Mouse (Mus musculus) liver, embryonic 16.5 days (tissue): Measurements from ENCODE around the gene Fkbp15. TPM values are rescaled to one million over a fixed set of nuclear protein-coding genes. Genes with fewer than 3 reads are reported as not detected.
"Not testable (repeated sequence)": the region's sequence is repeated elsewhere in the genome, so short reads cannot be mapped to it uniquely, and the experiment has no call there.

ENCODE experiments used
- ATAC-seq: fragments of 200-750 bp; cut with Nextera tagmentation; 2 replicates; pipeline ENCODE4 v1.8.0; 2017; ENCODE audit warnings: low read depth, mild to moderate bottlenecking, moderate number of reproducible peaks, moderate library complexity
- H3K27ac ChIP-seq: fragments of 300-500 bp; sonication (generic); 2 replicates; pipeline ENCODE4 v1.5.1; 2014; ENCODE audit warnings: mild to moderate bottlenecking, low read length
- H3K27me3 ChIP-seq: fragments of 300-500 bp; sonication (generic); 2 replicates; pipeline ENCODE4 v1.6.1; 2014; ENCODE audit warnings: low read depth, low read length, mixed read lengths; ENCODE audit not compliant: control insufficient read depth, insufficient read depth
- H3K36me3 ChIP-seq: fragments of 300-500 bp; sonication (generic); 2 replicates; pipeline ENCODE4 v1.6.1; 2014; ENCODE audit warnings: mild to moderate bottlenecking; ENCODE audit not compliant: control insufficient read depth, insufficient read depth
- H3K4me1 ChIP-seq: fragments of 300-500 bp; sonication (generic); 2 replicates; pipeline ENCODE4 v1.6.1; 2014; ENCODE audit warnings: low read depth, low read length, mixed read lengths; ENCODE audit not compliant: control insufficient read depth
- H3K4me2 ChIP-seq: fragments of 300-500 bp; sonication (generic); 2 replicates; pipeline ENCODE4 v1.6.1; 2014; ENCODE audit warnings: low read depth, low read length, mixed read lengths
- H3K4me3 ChIP-seq: fragments of 300-500 bp; sonication (generic); 2 replicates; pipeline ENCODE4 v1.5.1; 2014; ENCODE audit warnings: low read depth, mild to moderate bottlenecking, low read length
- H3K9ac ChIP-seq: fragments of 300-500 bp; sonication (generic); 2 replicates; pipeline ENCODE4 v1.6.1; 2014; ENCODE audit warnings: low read depth, low read length
- H3K9me3 ChIP-seq: fragments of 300-500 bp; sonication (generic); replicated peaks from 2 replicates; pipeline ENCODE4 v1.6.1; 2016; ENCODE audit warnings: low read length; ENCODE audit not compliant: control insufficient read depth
- WGBS: fragments of 180-500 bp; shearing (Covaris S2); extraction: QIAGEN DNeasy Blood & Tissue Kit; methylation state at CpG from one replicate; pipeline ENCODE4 v1.1.7; 2014; ENCODE audit not compliant: insufficient replicate concordance; 5-methylcytosine and 5-hydroxymethylcytosine counted together
- polyA plus RNA-seq: library from polyadenylated mRNA; unstranded; fragments of >200 nt; fragmentation: Nextera tagmentation; extraction: Ambion mirVana; gene quantifications from 2 replicates; pipeline ENCODE4 v1.2.1, GENCODE M21; 2015

The Fkbp15 gene
- polyA plus RNA-seq, 1 experiment from 2014 or later: 15.9 TPM

DNA sequence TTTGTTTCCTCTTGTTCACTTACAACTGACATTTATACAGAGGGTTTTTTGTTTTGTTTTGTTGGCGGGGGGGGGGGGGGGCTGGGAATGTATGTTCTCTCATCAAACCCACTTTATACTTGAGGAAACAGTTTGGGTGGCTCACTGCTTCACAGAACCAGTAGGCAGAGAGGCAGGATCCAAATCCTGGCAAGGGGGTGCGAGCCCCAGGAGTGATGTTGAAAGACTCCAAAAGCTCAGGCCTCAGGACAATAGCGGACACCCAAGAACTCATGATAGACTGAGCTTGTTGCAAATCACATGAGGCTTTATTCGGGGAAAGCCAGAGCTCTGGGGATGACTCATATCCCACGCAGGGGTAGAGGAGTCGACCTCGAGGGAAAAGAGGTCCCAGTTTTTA lies 94.3 kb downstream of the Fkbp15 start:
- H3K4me2 ChIP-seq, ATAC-seq, H3K36me3 ChIP-seq, H3K9me3 ChIP-seq, H3K4me3 ChIP-seq, H3K4me1 ChIP-seq, H3K27me3 ChIP-seq, H3K9ac ChIP-seq, H3K27ac ChIP-seq: not testable (repeated sequence)
- WGBS: 39% methylated on average over 7 of the region's 7 CpGs

DNA sequence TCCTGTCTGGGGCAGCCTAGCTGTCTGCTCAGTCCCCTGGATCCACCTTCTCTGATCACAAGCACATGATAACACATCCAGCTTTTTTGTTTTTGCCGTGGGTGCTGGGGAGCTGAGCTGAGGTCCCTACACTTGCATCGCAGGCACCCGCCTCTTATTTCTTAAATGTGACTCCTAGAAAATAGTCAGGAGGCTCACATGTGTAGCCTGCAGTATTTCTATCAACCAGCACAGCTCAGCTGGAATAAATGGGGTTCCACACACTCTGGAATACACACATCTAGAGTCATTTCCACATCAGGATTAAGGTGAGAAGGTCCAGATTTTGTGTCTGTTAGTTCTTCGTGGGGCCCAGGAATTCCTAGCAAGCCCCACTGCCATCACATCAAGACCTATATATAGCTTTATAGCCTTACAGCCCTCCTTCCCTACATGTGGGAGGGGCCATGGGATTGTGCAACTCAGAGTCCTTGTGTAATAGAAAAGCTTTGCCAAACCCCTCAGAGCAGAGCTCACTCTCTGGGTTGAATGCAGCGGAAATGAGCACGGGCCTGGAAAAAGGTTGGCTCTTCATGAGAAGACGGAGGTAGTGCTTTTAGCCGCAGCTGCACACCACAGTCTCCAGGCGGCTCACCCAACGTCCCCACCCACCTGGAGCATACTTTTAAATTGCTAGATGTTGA lies 95.1 kb downstream of the Fkbp15 start:
- H3K4me1 ChIP-seq: no peaks in the 10 kb centered on the region
- peak; percentile 72 for ATAC-seq
- WGBS: 41% methylated on average over 10 of the region's 10 CpGs
- H3K27me3 ChIP-seq: no peaks in the 10 kb centered on the region
- H3K4me2 ChIP-seq: 0 out of 2 replicates have a peak overlapping the region, but pooled peaks have one; percentile 24
- no peak overlapping the region for H3K4me3 ChIP-seq
- no peaks in the 10 kb centered on the region for H3K36me3 ChIP-seq
- H3K27ac ChIP-seq: no peak overlapping the region
- H3K9me3 ChIP-seq: no peaks in the 10 kb centered on the region
- H3K9ac ChIP-seq: no peak overlapping the region

DNA sequence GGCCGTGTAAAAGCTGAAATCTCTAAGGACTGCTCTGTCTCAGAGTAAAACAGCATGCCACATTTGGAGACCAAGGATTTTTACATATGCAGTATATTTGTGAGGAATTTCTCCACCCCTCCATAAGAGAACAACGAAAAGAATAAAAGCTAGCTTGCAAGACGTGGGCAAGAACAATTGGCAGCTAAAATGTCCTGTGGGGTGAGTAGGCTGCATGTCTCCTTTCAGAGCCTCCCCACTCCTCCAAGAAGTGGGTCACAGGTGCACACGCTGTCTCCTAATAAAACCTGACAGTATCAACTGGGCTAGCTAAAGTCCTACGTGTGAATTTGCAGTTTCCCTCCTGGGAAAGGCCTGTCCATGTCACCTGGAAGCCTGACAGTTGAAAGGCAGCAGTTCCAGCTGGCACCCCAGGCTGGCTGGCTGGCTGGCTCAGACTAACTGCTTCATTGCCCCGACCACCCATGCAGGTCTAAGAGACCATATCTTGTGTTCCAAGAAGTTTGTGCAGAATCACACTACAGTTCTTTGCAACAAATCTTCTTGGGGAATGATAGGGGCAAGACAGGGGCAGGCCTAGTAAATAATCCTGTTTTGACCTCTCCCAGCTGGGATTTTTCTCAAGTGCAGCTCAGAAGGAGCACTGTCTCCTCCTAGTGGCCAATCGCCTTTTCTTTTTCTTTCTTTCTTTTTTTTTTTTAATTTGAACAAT lies 97.1 kb downstream of the Fkbp15 start:
- Histone ChIP-seq H3K9ac (no peak overlapping the region), H3K4me3 (no peak overlapping the region), H3K27ac (no peak overlapping the region), H3K9me3 (no peaks in the 10 kb centered on the region), H3K4me1 (no peaks in the 10 kb centered on the region), H3K36me3 (no peaks in the 10 kb centered on the region), H3K27me3 (no peaks in the 10 kb centered on the region), H3K4me2 (no peak overlapping the region)
- no peak for ATAC-seq
- WGBS: 29% methylated on average over 7 of the region's 7 CpGs

DNA sequence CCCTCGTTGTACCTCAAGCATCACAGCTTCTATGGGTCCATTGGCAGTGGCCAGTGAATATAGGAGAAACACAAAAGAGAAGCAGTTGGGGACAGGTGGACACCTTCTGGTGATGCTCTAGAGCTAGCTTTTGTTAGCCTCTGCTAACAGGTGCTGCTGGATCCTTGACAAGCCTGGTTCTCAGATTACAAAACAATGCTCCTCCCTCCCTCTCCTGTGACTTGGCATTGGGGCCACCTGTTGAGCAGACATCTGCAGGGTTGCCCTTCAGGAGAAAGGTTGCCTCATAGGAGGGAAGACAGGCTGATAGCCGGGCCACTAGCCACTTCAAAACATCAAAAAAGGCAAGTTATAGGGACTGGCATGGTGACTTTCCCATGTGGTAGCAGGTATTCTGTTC lies 98.1 kb downstream of the Fkbp15 start, which contains the start of gene Slc31a2:
Gene Slc31a2, plus strand, starts transcription at position 287 of the 400 bp plus-strand sequence.
- H3K9me3 ChIP-seq: no peaks in the 10 kb centered on the region
- no peak within 1 kb of the TSS for H3K4me3 ChIP-seq
- WGBS: 38% methylated on average over 2 of the region's 2 CpGs
- H3K9ac ChIP-seq: no peak within 1 kb of the TSS
- H3K4me2 ChIP-seq: no peak within 1 kb of the TSS
- no peaks in the 10 kb centered on the region for H3K36me3 ChIP-seq
- H3K4me1 ChIP-seq: no peaks in the 10 kb centered on the region
- H3K27ac ChIP-seq: no peak within 1 kb of the TSS
- no peaks in the 10 kb centered on the region for H3K27me3 ChIP-seq
- no peak for ATAC-seq

DNA sequence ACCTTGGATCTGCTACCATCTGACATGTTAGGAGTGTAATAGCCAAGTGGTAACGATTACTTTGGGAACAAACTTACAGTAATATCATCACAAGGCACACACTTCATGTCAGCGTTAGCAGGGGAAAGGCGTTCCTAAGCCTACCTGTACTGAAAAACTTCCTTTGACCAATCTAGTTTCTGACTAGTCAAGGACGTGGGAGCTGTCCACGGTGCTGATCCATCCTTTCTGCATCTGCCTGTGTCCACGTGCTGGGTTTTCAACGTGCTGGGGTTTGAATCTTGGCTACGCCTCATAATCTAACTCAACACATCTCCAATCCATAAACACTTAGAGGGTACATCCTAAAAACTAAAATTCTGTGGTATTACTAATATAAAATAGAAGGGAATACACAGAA lies 103.4 kb downstream of the Fkbp15 start:
- Histone ChIP-seq H3K4me2 (no peak overlapping the region), H3K4me3 (no peak overlapping the region), H3K9ac (no peak overlapping the region), H3K36me3 (no peaks in the 10 kb centered on the region), H3K27me3 (no peaks in the 10 kb centered on the region), H3K27ac (no peak overlapping the region), H3K9me3 (no peaks in the 10 kb centered on the region), H3K4me1 (no peaks in the 10 kb centered on the region)
- no peak for ATAC-seq
- 17% methylated on average over 8 of the region's 8 CpGs for WGBS

DNA sequence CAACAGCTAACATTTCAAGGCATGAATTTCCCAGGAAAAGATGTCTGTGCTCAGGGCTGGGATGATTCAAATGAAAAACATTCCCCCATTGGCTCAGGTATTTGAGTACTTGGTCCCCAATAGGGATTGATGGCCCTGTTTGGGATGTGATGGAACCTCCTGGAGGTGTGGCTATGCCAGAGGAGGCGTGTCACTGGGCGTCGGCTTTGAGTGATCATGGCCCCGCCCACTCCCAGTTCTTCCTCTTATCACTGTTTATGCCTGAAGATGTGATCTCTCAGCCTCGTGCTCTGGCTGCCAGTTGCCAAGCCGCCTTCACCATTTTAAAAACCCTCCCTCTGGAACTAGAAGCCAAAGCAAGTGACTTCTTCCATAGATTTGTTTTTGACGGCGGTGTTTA lies 105.8 kb downstream of the Fkbp15 start:
- H3K36me3 ChIP-seq: no peaks in the 10 kb centered on the region
- WGBS: 46% methylated on average over 8 of the region's 8 CpGs
- no peaks in the 10 kb centered on the region for H3K9me3 ChIP-seq
- H3K9ac ChIP-seq: no peak overlapping the region
- no peak for ATAC-seq
- H3K4me1 ChIP-seq: no peaks in the 10 kb centered on the region
- H3K27ac ChIP-seq: no peak overlapping the region
- no peak overlapping the region for H3K4me3 ChIP-seq
- no peak overlapping the region for H3K4me2 ChIP-seq
- H3K27me3 ChIP-seq: no peaks in the 10 kb centered on the region

DNA sequence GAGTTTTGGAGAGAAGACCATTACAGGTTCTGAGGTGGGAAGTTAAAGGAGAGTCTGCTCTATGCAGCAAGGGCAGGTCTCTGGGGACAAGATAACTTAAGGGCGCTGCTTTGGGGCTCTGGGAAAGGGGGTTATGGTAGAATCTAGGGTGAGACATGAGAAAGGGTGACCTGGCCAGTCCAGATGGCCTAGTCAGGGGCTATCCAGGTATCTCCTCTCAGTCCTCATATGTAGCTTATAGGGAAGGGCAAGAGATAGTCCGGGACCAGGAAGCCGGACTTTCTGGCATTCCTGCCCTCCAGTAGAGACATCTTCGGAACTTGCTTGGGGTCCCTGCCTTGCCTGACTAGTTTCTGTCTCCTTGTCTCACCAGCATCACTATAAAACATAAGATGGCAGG lies 108.6 kb downstream of the Fkbp15 start:
- H3K4me2 ChIP-seq: no peak overlapping the region
- no peak overlapping the region for H3K9ac ChIP-seq
- no peak overlapping the region for H3K4me3 ChIP-seq
- H3K27me3 ChIP-seq: no peaks in the 10 kb centered on the region
- no peaks in the 10 kb centered on the region for H3K9me3 ChIP-seq
- no peaks in the 10 kb centered on the region for H3K36me3 ChIP-seq
- ATAC-seq: no peak
- H3K27ac ChIP-seq: no peak overlapping the region
- whole genome bisulfite sequencing: 60% methylated on average over 4 of the region's 4 CpGs
- no peaks in the 10 kb centered on the region for H3K4me1 ChIP-seq

DNA sequence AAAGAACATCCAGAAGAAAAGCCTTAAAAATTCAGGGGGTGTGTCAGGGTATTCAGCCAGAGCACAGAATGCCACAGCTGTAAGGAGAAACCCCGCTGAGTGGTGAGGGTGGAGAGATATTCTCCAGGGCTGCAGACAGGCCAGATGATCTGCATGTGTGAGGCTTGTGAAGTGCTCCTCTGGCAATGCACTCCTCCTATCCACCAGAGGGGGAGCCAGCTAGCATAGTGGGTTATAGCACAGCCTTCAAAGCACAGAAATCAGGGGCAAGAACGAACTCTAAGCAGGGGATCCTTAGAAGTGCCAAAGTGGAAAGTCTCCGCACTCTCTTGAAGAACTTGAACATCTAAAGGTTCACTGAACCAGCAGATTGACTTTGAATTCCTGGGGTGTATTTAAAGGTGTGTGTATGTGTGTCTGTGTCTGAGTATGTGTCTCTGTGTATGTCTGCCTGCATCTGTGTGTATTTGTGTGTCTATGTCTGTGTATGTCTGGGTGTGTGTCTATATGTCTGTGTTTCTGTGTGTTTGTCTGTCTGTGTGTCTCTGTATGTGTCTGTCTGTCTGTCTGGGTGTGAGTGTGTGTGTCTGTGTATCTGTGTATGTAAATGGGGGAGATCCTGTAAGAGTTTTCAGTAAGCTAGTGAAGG lies 109.3 kb downstream of the Fkbp15 start:
- 39% methylated on average over 3 of the region's 3 CpGs for WGBS
- no peak overlapping the region for H3K4me3 ChIP-seq
- H3K4me2 ChIP-seq: no peak overlapping the region
- no peaks in the 10 kb centered on the region for H3K27me3 ChIP-seq
- H3K4me1 ChIP-seq: no peaks in the 10 kb centered on the region
- ATAC-seq: no peak
- no peak overlapping the region for H3K27ac ChIP-seq
- no peaks in the 10 kb centered on the region for H3K9me3 ChIP-seq
- no peak overlapping the region for H3K9ac ChIP-seq
- no peaks in the 10 kb centered on the region for H3K36me3 ChIP-seq
